8 mouse cellular contexts compared by ENCODE assay signal in the genomic region with DNA sequence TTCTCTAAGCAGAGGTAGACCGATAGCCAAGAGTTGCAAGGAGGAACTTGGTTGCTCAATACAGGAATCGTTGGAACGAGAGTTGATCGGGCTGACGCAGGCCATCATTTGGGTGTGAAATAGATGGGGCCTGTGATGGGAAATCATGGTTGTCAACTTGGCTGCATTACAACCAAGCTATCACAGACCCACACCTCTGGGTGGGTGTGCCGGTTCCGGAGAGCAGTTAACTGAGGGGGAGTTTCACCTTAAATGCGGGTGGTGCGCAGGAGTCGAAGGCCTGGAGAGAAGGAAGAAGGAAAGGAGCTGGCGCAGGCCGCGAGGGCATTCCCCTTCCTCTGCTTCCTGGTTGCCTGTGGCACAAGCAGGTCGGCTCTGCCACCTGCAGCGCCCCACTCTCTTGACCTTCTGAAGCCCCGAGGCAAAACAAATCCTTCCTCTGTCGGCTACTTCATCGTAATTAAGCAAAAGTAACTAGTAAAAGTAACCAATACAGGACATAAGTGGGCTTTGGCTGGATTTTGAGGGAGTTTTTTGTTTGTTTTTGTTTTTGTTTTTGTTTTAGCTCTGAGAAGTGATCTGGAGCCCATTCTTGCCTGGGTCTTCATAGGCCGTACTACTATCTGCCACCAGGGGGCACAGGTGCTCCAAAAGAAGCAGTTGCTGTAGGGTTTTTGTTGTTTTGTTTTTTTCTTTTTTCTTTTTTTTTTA. TPM values are rescaled to one million over a fixed set of nuclear protein-coding genes. Genes with fewer than 3 reads are reported as not detected.
DNase-seq lines count a peak whose midpoint lies in the region; ATAC-seq and TF ChIP-seq lines count a peak whose summit lies in the region.

No protein-coding gene starts in this region.

- no peak overlapping the region for H3ac ChIP-seq in C2C12 (ENCODE audit: control insufficient read depth, insufficient read length, low read depth)

- peak overlapping the region; percentile 45 for H3K9ac ChIP-seq in liver, adult 2 months (ENCODE audit: low read depth, low read length)
- no peak overlapping the region for H3K9ac ChIP-seq in midbrain, postnatal 0 days (replicated peaks; ENCODE audit: low read length, poor library complexity, severe bottlenecking)

- DNase-seq in adrenal gland, postnatal 10 days = peak; percentile 88
- DNase-seq in embryonic facial prominence, embryonic 10.5 days (ENCODE audit: low spot score) = peak; percentile 61
- peak; percentile 85 for DNase-seq in heart, embryonic 10.5 days (ENCODE audit: low spot score)
- DNase-seq in kidney, adult 8-10 months = peak; percentile 65 to 84
- DNase-seq in liver, adult 2 months (ENCODE audit: extremely low read depth, low read depth, low spot score) = peak; percentile 70
- DNase-seq in midbrain, postnatal 0 days (ENCODE audit: low spot score) = peak; percentile 76
- DNase-seq in spleen, postnatal 4 days (ENCODE audit: low spot score in 2 of 2) = peak; percentile 70 to 87

- no peaks in the 10 kb centered on the region for H3K9me3 ChIP-seq in embryonic facial prominence, embryonic 10.5 days
- H3K9me3 ChIP-seq in heart, embryonic 10.5 days = no peaks in the 10 kb centered on the region
- H3K9me3 ChIP-seq in midbrain, postnatal 0 days (ENCODE audit: low read length) = no peaks in the 10 kb centered on the region

- H3K27me3 ChIP-seq in C2C12 (ENCODE audit: control insufficient read depth, insufficient read depth, insufficient read length) = no peaks in the 10 kb centered on the region
- no peaks in the 10 kb centered on the region for H3K27me3 ChIP-seq in embryonic facial prominence, embryonic 10.5 days (replicated peaks; ENCODE audit: low read depth, poor library complexity, severe bottlenecking)
- H3K27me3 ChIP-seq in heart, embryonic 10.5 days (ENCODE audit: insufficient read depth, poor library complexity, severe bottlenecking) = no peaks in the 10 kb centered on the region; the same call in 1 of the 2 replicates
- H3K27me3 ChIP-seq in liver, adult 2 months (ENCODE audit: control insufficient read depth, insufficient read depth, low read length) = no peaks in the 10 kb centered on the region
- no peaks in the 10 kb centered on the region for H3K27me3 ChIP-seq in midbrain, postnatal 0 days (ENCODE audit: insufficient read depth, low read length)

- H3K79me3 ChIP-seq in C2C12 (ENCODE audit: low read depth) = no peaks in the 10 kb centered on the region

- no peak for ATAC-seq in midbrain, postnatal 0 days (ENCODE audit: low FRiP score)

- WGBS in embryonic facial prominence, embryonic 10.5 days = 45% methylated on average over 19 of the region's 19 CpGs
- 40% methylated on average over 19 of the region's 19 CpGs for WGBS in heart, embryonic 10.5 days
- 23% methylated on average over 19 of the region's 19 CpGs for WGBS in liver, adult 2 months
- 48% methylated on average over 18 of the region's 19 CpGs for WGBS in midbrain, postnatal 0 days

- TF ChIP-seq CTCF in C2C12 (IDR thresholded peaks at IDR 0.05; ENCODE audit: control insufficient read depth, insufficient read depth, insufficient read length) = peak; percentile 33
- TF ChIP-seq CTCF in liver, adult 2 months (IDR thresholded peaks at IDR 0.05; ENCODE audit: low read depth, low read length) = peak; percentile 66; the same call in 1 of the 2 replicates
- TF ChIP-seq CTCF in midbrain, postnatal 0 days (IDR thresholded peaks at IDR 0.05) = peak; percentile 86

- no peaks in the 10 kb centered on the region for H3K79me2 ChIP-seq in C2C12 (ENCODE audit: control insufficient read depth, insufficient read depth)
- no peaks in the 10 kb centered on the region for H3K79me2 ChIP-seq in liver, adult 2 months (ENCODE audit: control insufficient read depth, insufficient read depth, low read length)

- no peak overlapping the region for H3K4me2 ChIP-seq in midbrain, postnatal 0 days (ENCODE audit: low read depth, low read length, poor library complexity, severe bottlenecking)

- TF ChIP-seq POLR2A in liver, adult 2 months (IDR thresholded peaks at IDR 0.05; ENCODE audit: extremely low read depth, insufficient read depth, low read length) = no peak

- no peak overlapping the region for H3K4me3 ChIP-seq in C2C12 (ENCODE audit: insufficient read depth, poor library complexity, severe bottlenecking)
- H3K4me3 ChIP-seq in embryonic facial prominence, embryonic 10.5 days = peak overlapping the region; percentile 44
- H3K4me3 ChIP-seq in heart, embryonic 10.5 days = peak overlapping the region; percentile 43
- peak overlapping the region; percentile 44 for H3K4me3 ChIP-seq in liver, adult 2 months (ENCODE audit: insufficient read depth, low read depth, low read length)
- H3K4me3 ChIP-seq in midbrain, postnatal 0 days (ENCODE audit: low read depth, low read length) = no peak overlapping the region

- no peaks in the 10 kb centered on the region for H3K36me3 ChIP-seq in C2C12 (ENCODE audit: control insufficient read depth, insufficient read depth)
- H3K36me3 ChIP-seq in embryonic facial prominence, embryonic 10.5 days (replicated peaks) = no peaks in the 10 kb centered on the region
- H3K36me3 ChIP-seq in heart, embryonic 10.5 days = no peaks in the 10 kb centered on the region
- H3K36me3 ChIP-seq in liver, adult 2 months (ENCODE audit: control insufficient read depth, insufficient read depth, low read length) = no peaks in the 10 kb centered on the region
- no peaks in the 10 kb centered on the region for H3K36me3 ChIP-seq in midbrain, postnatal 0 days (ENCODE audit: insufficient read depth, low read length)

- no peak overlapping the region; the same call in 1 of the 2 replicates for H3K27ac ChIP-seq in embryonic facial prominence, embryonic 10.5 days (replicated peaks)
- peak overlapping the region; percentile 78 for H3K27ac ChIP-seq in heart, embryonic 10.5 days
- H3K27ac ChIP-seq in liver, adult 2 months (replicated peaks; ENCODE audit: insufficient read depth, low read depth, low read length) = peak overlapping the region; percentile 33
- no peak overlapping the region for H3K27ac ChIP-seq in midbrain, postnatal 0 days (ENCODE audit: low read depth, low read length)

- peaks cover 3% of the 10 kb centered on the region for H3K4me1 ChIP-seq in embryonic facial prominence, embryonic 10.5 days
- peaks cover 5% of the 10 kb centered on the region; the same call in 1 of the 2 replicates for H3K4me1 ChIP-seq in heart, embryonic 10.5 days
- H3K4me1 ChIP-seq in liver, adult 2 months (ENCODE audit: control insufficient read depth, insufficient read depth, low read length) = no peaks in the 10 kb centered on the region
- no peaks in the 10 kb centered on the region for H3K4me1 ChIP-seq in midbrain, postnatal 0 days (ENCODE audit: insufficient read depth, low read length)

TF ChIP-seq in C2C12, 6 proteins besides CTCF, POLR2A, EP300 and RAD21:
- no peak for TF ChIP-seq MYOG (IDR thresholded peaks at IDR 0.05; ENCODE audit: control insufficient read depth, extremely low read depth, insufficient read length)
- no peak for TF ChIP-seq USF1 (IDR thresholded peaks at IDR 0.05; ENCODE audit: low read depth)
- TF ChIP-seq FOSL1 (IDR thresholded peaks at IDR 0.05; ENCODE audit: insufficient read depth, low read length, poor library complexity, severe bottlenecking) = no peak
- no peak for TF ChIP-seq MYOD1 (IDR thresholded peaks at IDR 0.05; ENCODE audit: control insufficient read depth, insufficient read length, low read depth)
- TF ChIP-seq CEBPB (IDR thresholded peaks at IDR 0.05; ENCODE audit: low read depth) = no peak
- TF ChIP-seq MAX (IDR thresholded peaks at IDR 0.05) = no peak

RNA-seq across cellular contexts. Expression of gene Plet1, which starts 31.7 kb away (rescaled TPM):
- 0.35 TPM for polyA plus RNA-seq in C2C12 (2012; fragmentation: generic; extraction: Trizol)
- under 1 TPM; 0.30 to 0.51 TPM for total RNA-seq in adrenal gland, postnatal 10 days (2021)
- polyA plus RNA-seq in embryonic facial prominence, embryonic 10.5 days (2016; fragmentation: Nextera tagmentation; extraction: Ambion mirVana) = 1.4 and 1.6 TPM in 2 replicates
- polyA plus RNA-seq in heart, embryonic 10.5 days (2016; fragmentation: Nextera tagmentation; extraction: Ambion mirVana) = 2.2 and 4.2 TPM in 2 replicates
- 0.37 and 0.47 TPM in 2 replicates for total RNA-seq in liver, adult 2 months (2014; rRNA removed)
- polyA plus RNA-seq in liver, adult 2 months (2012; rRNA removed) = 0.73 and 0.86 TPM in 2 replicates
- total RNA-seq in midbrain, postnatal 0 days (2014; rRNA removed) = 0.33 TPM in 1 of 2 replicates, not detected in the other
- polyA plus RNA-seq in midbrain, postnatal 0 days (2015; fragmentation: Nextera tagmentation; extraction: Ambion mirVana) = 0.52 and 0.80 TPM in 2 replicates

Comparison
In these comparisons a context has a peak if more than half of its experiments do, and no peak if none do; other contexts are left out.
1. H3K4me3 ChIP-seq: peak in embryonic facial prominence, embryonic 10.5 days (single experiment), heart, embryonic 10.5 days (single experiment) and liver, adult 2 months (single experiment); none in C2C12 (single experiment) and midbrain, postnatal 0 days (single experiment).
2. CTCF ChIP-seq: peak in every context shown above with its lines; median percentile 86 in midbrain, postnatal 0 days; 66 in liver, adult 2 months; 33 in C2C12.
3. H3K27ac ChIP-seq: peak in heart, embryonic 10.5 days (single experiment) and liver, adult 2 months (single experiment); none in embryonic facial prominence, embryonic 10.5 days (single experiment) and midbrain, postnatal 0 days (single experiment).
4. Peak in every context shown above with its lines, with median percentiles within 50 percentile points of each other: DNase-seq.